Mouse (Mus musculus): ENCODE results near the gene Degs2. TPM values are rescaled to one million over a fixed set of nuclear protein-coding genes. Genes with fewer than 3 reads are reported as not detected.

Degs2 gene
- polyA plus RNA-seq, 1 experiment from 2014 or later = 1.2 TPM

DNA sequence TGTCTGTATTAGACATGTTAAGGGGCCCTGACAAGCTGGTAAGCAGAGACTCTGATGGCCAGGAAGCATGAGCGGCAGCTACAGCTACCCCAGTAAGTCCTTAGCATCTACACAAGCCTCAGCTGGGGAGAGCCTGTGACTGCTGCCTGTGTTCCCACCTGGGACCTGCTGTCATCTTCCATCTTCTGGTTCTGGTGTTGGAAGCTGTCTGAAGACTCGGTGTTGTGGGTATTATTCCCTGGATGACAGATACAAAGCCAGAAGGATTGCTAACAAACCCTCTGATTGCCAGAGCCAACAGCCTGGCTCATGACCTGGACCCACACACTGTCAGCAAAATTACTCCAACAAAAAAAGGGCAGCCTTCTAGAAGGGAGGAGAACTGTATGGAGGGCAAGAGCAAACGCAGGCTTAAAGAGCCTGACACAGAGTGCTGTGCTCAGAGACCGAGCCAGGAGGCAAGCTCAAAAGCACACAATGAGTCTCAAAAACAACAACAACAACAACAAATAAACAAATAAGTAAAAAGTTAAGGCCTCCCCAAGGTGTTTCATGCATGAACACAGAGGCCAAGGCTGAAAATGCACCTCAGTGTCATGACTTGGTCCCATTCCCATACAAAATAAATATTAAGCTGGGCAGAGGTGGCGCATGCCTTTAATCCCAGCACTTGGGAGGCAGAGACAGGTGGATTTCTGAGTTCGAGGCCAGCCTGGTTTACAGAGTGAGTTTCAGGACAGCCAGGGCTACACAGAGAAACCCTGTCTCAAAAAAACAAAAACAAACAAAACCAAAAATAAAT lies 8.1 kb upstream of the Degs2 start:
- no peak overlapping the region for H3K4me2 ChIP-seq
- ATAC-seq (replicated peaks; ENCODE audit: insufficient number of reproducible peaks, low FRiP score, low TSS enrichment) = no peak
- WGBS (ENCODE audit: insufficient replicate concordance) = 81% methylated on average over 6 of the region's 6 CpGs

DNA sequence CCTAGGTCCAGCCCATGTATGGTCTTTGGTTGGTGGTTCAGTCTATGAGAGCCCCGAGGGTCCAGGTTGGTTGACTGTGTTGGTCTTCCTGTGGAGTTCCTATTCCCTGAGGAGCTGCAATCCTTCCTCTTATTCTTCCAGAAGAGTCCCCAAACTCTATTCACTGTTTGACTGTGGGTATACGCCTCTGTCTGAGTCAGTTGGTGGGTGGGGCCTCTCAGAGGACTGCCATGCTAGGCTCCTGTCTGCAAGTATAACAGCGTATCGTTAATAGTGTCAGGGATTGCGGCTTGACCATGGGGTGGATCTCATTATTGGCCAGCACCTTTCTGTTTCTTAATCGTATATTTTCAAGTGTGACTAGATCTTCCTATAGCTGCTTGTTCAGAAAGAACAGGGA lies 7.3 kb upstream of the Degs2 start:
- no peak overlapping the region for H3K4me2 ChIP-seq
- no peaks in the 10 kb centered on the region for H3K4me1 ChIP-seq (ENCODE audit: control insufficient read depth, insufficient read depth, low read length)
- no peak overlapping the region for H3K4me3 ChIP-seq (ENCODE audit: low read depth, low read length)

More for the DNA sequence above, 8.1 kb upstream of the Degs2 start:
- H3K9ac ChIP-seq (ENCODE audit: low read depth, low read length) = no peak overlapping the region
- no peak overlapping the region for H3K27ac ChIP-seq (ENCODE audit: low read depth, low read length)
- no peaks in the 10 kb centered on the region for H3K36me3 ChIP-seq (ENCODE audit: control insufficient read depth, insufficient read depth, low read length)
- no peaks in the 10 kb centered on the region for H3K9me3 ChIP-seq (replicated peaks; ENCODE audit: control insufficient read depth, low read length)
- H3K4me3 ChIP-seq (ENCODE audit: low read depth, low read length) = no peak overlapping the region
- no peaks in the 10 kb centered on the region for H3K4me1 ChIP-seq (ENCODE audit: control insufficient read depth, insufficient read depth, low read length)
- H3K27me3 ChIP-seq (ENCODE audit: control insufficient read depth, insufficient read depth, low read length) = no peaks in the 10 kb centered on the region

DNA sequence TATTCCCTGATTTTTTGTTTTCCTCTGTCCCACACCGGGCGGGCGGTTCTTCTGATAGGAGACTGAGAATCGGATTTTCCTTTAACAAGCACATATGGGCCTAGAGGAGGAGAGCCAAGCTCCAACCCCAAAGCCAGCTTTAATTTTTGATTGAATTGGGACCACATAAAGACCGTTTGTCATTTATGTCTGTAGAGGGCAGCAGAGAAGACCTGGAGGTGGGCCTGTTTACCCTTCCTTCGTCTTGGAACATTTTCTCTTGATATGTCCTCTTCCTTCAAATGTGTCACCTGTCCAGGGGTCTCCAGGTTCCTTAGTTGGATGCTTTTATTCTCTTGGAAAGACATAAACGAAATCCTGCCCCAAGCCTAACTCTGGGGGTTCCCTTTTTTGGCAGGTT lies 4.0 kb upstream of the Degs2 start:
- no peaks in the 10 kb centered on the region for H3K9me3 ChIP-seq (replicated peaks; ENCODE audit: control insufficient read depth, low read length)
- no peak for ATAC-seq (replicated peaks; ENCODE audit: insufficient number of reproducible peaks, low FRiP score, low TSS enrichment)
- H3K4me2 ChIP-seq = no peak overlapping the region
- 37% methylated on average over 7 of the region's 7 CpGs for WGBS (ENCODE audit: insufficient replicate concordance)
- no peak overlapping the region for H3K9ac ChIP-seq (ENCODE audit: low read depth, low read length)
- H3K36me3 ChIP-seq (ENCODE audit: control insufficient read depth, insufficient read depth, low read length) = no peaks in the 10 kb centered on the region
- peaks cover 40% of the 10 kb centered on the region for H3K27me3 ChIP-seq (ENCODE audit: control insufficient read depth, insufficient read depth, low read length)
- no peak overlapping the region for H3K27ac ChIP-seq (ENCODE audit: low read depth, low read length)
- H3K4me3 ChIP-seq (ENCODE audit: low read depth, low read length) = no peak overlapping the region
- H3K4me1 ChIP-seq (ENCODE audit: control insufficient read depth, insufficient read depth, low read length) = peaks cover 9% of the 10 kb centered on the region

More for the DNA sequence above, 7.3 kb upstream of the Degs2 start:
- no peak overlapping the region for H3K27ac ChIP-seq (ENCODE audit: low read depth, low read length)
- H3K36me3 ChIP-seq (ENCODE audit: control insufficient read depth, insufficient read depth, low read length) = no peaks in the 10 kb centered on the region
- H3K9me3 ChIP-seq (replicated peaks; ENCODE audit: control insufficient read depth, low read length) = no peaks in the 10 kb centered on the region
- WGBS (ENCODE audit: insufficient replicate concordance) = 83% methylated on average over 6 of the region's 6 CpGs
- no peak overlapping the region for H3K9ac ChIP-seq (ENCODE audit: low read depth, low read length)
- ATAC-seq (replicated peaks; ENCODE audit: insufficient number of reproducible peaks, low FRiP score, low TSS enrichment) = no peak
- H3K27me3 ChIP-seq (ENCODE audit: control insufficient read depth, insufficient read depth, low read length) = peaks cover 7% of the 10 kb centered on the region; the same call in 1 of the 2 replicates

- Histone ChIP-seq H3K4me1 (ENCODE audit: control insufficient read depth, insufficient read depth, low read length) (peaks cover 9% of the 10 kb centered on the region), H3K4me2 (no peak overlapping the region), H3K27ac (ENCODE audit: low read depth, low read length) (no peak overlapping the region), H3K4me3 (ENCODE audit: low read depth, low read length) (no peak overlapping the region), H3K27me3 (ENCODE audit: control insufficient read depth, insufficient read depth, low read length) (peaks cover 45% of the 10 kb centered on the region), H3K9me3 (replicated peaks; ENCODE audit: control insufficient read depth, low read length) (no peaks in the 10 kb centered on the region), H3K36me3 (ENCODE audit: control insufficient read depth, insufficient read depth, low read length) (no peaks in the 10 kb centered on the region), H3K9ac (ENCODE audit: low read depth, low read length) (no peak overlapping the region)
- 77% methylated on average over 6 of the region's 6 CpGs for WGBS (ENCODE audit: insufficient replicate concordance)
- ATAC-seq (replicated peaks; ENCODE audit: insufficient number of reproducible peaks, low FRiP score, low TSS enrichment) = no peak
Measured at GRCm38 (mm10) chr12:108705486-108705885, 3.4 kb upstream of the Degs2 start.

DNA sequence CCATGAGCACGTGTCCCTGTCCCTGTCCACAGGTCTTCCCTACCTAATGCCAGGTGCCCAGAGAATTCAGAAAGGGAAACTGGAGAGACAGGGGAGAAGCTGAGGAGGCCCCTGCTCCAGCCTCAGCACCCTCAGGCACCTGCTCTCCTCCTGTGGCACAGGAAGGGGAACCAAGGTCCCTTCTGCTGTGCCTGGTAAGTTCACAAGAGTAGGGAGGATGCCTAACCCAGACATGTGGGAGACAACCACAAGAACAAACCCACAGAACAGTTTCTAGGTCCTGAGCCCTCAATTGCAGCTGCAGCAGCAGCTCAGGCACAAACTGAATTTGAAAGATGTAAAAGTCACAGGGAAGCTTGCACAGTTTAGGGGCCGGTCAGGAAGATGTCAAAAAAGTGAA lies 894 bp downstream of the Degs2 start:
- Histone ChIP-seq H3K4me2 (no peak overlapping the region), H3K27me3 (ENCODE audit: control insufficient read depth, insufficient read depth, low read length) (peaks cover 49% of the 10 kb centered on the region), H3K36me3 (ENCODE audit: control insufficient read depth, insufficient read depth, low read length) (no peaks in the 10 kb centered on the region), H3K4me1 (ENCODE audit: control insufficient read depth, insufficient read depth, low read length) (peaks cover 15% of the 10 kb centered on the region), H3K9me3 (replicated peaks; ENCODE audit: control insufficient read depth, low read length) (no peaks in the 10 kb centered on the region), H3K27ac (ENCODE audit: low read depth, low read length) (no peak overlapping the region), H3K4me3 (ENCODE audit: low read depth, low read length) (no peak overlapping the region), H3K9ac (ENCODE audit: low read depth, low read length) (no peak overlapping the region)
- WGBS (ENCODE audit: insufficient replicate concordance) = 60% methylated on average over 2 of the region's 2 CpGs
- ATAC-seq (replicated peaks; ENCODE audit: insufficient number of reproducible peaks, low FRiP score, low TSS enrichment) = no peak

GRCm38 (mm10) chr12:108700037-108700436 lies 2.1 kb downstream of the Degs2 start:
- Histone ChIP-seq H3K9me3 (replicated peaks; ENCODE audit: control insufficient read depth, low read length) (no peaks in the 10 kb centered on the region), H3K9ac (ENCODE audit: low read depth, low read length) (no peak overlapping the region), H3K27ac (ENCODE audit: low read depth, low read length) (no peak overlapping the region), H3K4me3 (ENCODE audit: low read depth, low read length) (no peak overlapping the region), H3K4me1 (ENCODE audit: control insufficient read depth, insufficient read depth, low read length) (peaks cover 15% of the 10 kb centered on the region), H3K36me3 (ENCODE audit: control insufficient read depth, insufficient read depth, low read length) (no peaks in the 10 kb centered on the region), H3K27me3 (ENCODE audit: control insufficient read depth, insufficient read depth, low read length) (peaks cover 48% of the 10 kb centered on the region), H3K4me2 (no peak overlapping the region)
- ATAC-seq (replicated peaks; ENCODE audit: insufficient number of reproducible peaks, low FRiP score, low TSS enrichment) = no peak
- 54% methylated on average over 5 of the region's 5 CpGs for WGBS (ENCODE audit: insufficient replicate concordance)

DNA sequence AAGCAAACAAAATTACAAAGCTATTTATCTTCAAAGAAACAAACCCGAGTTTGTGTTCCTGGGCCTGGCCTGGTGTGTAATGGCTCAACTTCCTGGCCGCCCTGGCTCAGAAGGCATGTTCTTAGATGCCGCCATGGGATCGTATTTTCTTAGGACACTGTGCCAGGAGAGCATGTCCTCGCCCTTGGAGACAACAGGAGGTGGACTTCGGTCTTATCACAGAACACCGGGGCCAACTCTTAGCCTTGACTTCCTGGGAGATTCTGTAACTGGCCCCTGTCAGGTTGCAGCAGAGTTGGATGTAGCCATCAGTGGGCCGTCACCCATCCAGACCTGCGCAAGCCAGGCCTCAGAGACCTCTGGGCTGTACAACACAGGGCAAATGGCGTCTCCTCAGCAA lies 2.5 kb downstream of the Degs2 start:
- Histone ChIP-seq H3K4me2 (no peak overlapping the region), H3K4me1 (ENCODE audit: control insufficient read depth, insufficient read depth, low read length) (peaks cover 15% of the 10 kb centered on the region), H3K4me3 (ENCODE audit: low read depth, low read length) (no peak overlapping the region), H3K9me3 (replicated peaks; ENCODE audit: control insufficient read depth, low read length) (no peaks in the 10 kb centered on the region), H3K27me3 (ENCODE audit: control insufficient read depth, insufficient read depth, low read length) (peaks cover 44% of the 10 kb centered on the region), H3K27ac (ENCODE audit: low read depth, low read length) (no peak overlapping the region), H3K9ac (ENCODE audit: low read depth, low read length) (no peak overlapping the region), H3K36me3 (ENCODE audit: control insufficient read depth, insufficient read depth, low read length) (no peaks in the 10 kb centered on the region)
- WGBS (ENCODE audit: insufficient replicate concordance) = 58% methylated on average over 10 of the region's 10 CpGs
- ATAC-seq (replicated peaks; ENCODE audit: insufficient number of reproducible peaks, low FRiP score, low TSS enrichment) = no peak

DNA sequence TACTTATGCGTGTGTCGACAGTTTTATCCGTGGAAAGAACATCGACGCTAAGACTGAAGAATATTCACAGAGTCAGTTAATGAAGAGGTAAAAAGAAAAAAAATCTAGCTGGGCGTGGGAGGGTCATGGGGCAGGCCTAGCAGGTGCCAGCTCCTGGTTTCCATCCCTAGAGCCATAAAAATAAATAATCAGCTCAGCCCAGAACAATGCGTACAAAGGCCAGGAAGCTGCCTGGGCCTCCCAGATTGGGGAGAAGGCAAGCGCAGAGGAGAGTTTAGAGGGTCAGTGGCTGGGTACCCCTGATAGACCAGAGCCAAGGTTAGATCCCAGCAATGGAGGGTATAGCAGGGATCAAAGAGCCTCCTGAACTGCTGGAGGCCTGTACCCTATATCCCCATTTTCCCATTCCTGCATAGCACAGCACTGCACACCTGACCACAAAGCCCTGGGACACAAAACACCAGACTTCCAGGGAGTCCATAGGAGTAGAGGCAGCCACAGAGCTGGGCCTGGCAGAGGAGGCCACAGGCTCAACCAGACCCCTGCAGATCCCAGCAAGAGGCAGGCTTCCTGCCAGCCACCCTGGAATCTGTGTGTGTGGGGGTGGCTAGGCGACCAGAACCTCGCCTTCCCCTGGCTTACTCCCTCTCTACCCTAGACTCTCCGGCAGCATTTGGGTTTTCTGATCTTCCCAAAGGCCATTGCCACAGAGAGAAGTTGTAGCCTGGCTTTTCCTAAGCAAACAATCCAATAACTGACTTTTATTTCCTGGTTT lies 3.2 kb downstream of the Degs2 start:
- Histone ChIP-seq H3K36me3 (ENCODE audit: control insufficient read depth, insufficient read depth, low read length) (no peaks in the 10 kb centered on the region), H3K4me1 (ENCODE audit: control insufficient read depth, insufficient read depth, low read length) (peaks cover 15% of the 10 kb centered on the region), H3K9me3 (replicated peaks; ENCODE audit: control insufficient read depth, low read length) (no peaks in the 10 kb centered on the region), H3K27ac (ENCODE audit: low read depth, low read length) (no peak overlapping the region), H3K9ac (ENCODE audit: low read depth, low read length) (no peak overlapping the region), H3K4me2 (no peak overlapping the region), H3K4me3 (ENCODE audit: low read depth, low read length) (no peak overlapping the region), H3K27me3 (ENCODE audit: control insufficient read depth, insufficient read depth, low read length) (peaks cover 37% of the 10 kb centered on the region)
- ATAC-seq (replicated peaks; ENCODE audit: insufficient number of reproducible peaks, low FRiP score, low TSS enrichment) = no peak
- 69% methylated on average over 11 of the region's 11 CpGs for WGBS (ENCODE audit: insufficient replicate concordance)

Data from heart, embryonic 11.5 days (tissue).